Mouse (Mus musculus) heart, adult 2 months (tissue): Measurements from ENCODE around the gene Usp25.

Experiments used
- CTCF ChIP-seq: fragments of 200-600 bp; IDR thresholded peaks from 2 replicates; pipeline ENCODE4 v1.8.1; 2022; ENCODE audit warnings: antibody characterized with exemption, mild to moderate bottlenecking, moderate library complexity
- EP300 ChIP-seq: fragments of 200-500 bp; IDR thresholded peaks from 2 replicates; pipeline ENCODE4 v1.6.1; 2011; ENCODE audit warnings: low read depth, low read length, control low read depth; ENCODE audit not compliant: insufficient read depth
- POLR2A ChIP-seq: fragments of 200-500 bp; IDR thresholded peaks from 2 replicates; pipeline ENCODE4 v1.6.1; 2011; ENCODE audit warnings: mild to moderate bottlenecking, low read depth, low read length, control low read depth; ENCODE audit not compliant: insufficient read depth

- TF ChIP-seq CTCF (no peak), EP300 (no peak), POLR2A (no peak)
These were observed 119.5 kb downstream of the Usp25 start for GRCm38 (mm10) chr16:77133055-77133454.
